Mouse (Mus musculus) hindbrain, embryonic 16.5 days (tissue): Measurements from ENCODE around the gene Akap3. TPM values are rescaled to one million over a fixed set of nuclear protein-coding genes. Genes with fewer than 3 reads are reported as not detected.

ENCODE experiments used
- polyA plus RNA-seq: library from polyadenylated mRNA; unstranded; fragments of >200 nt; fragmentation: Nextera tagmentation; extraction: Ambion mirVana; gene quantifications from 2 replicates; pipeline ENCODE4 v1.2.1, GENCODE M21; 2015

Akap3 gene
- polyA plus RNA-seq, 1 experiment from 2014 or later = 0.11 TPM

Other genes starting within 250 kb of the Akap3 start
- gene Kcna1, start 206.7 kb upstream of the Akap3 start, polyA plus RNA-seq = 4.1 and 5.5 TPM in 2 replicates
- gene Kcna6, start 112.4 kb upstream of the Akap3 start, polyA plus RNA-seq = 25.5 and 29.9 TPM in 2 replicates
- gene Ndufa9, start 4.0 kb upstream of the Akap3 start, polyA plus RNA-seq = 210 and 225 TPM in 2 replicates
- gene Dyrk4, start 68.7 kb downstream of the Akap3 start, polyA plus RNA-seq = 0.14 TPM in 1 of 2 replicates, not detected in the other
- 15.2 and 17.1 TPM in 2 replicates for gene Rad51ap1, start 86.5 kb downstream of the Akap3 start, polyA plus RNA-seq
- 30.2 and 32.2 TPM in 2 replicates for gene D6Wsu163e, start 86.9 kb downstream of the Akap3 start, polyA plus RNA-seq
- 0.07 TPM in 1 of 2 replicates, not detected in the other for gene Fgf6, start 162.5 kb downstream of the Akap3 start, polyA plus RNA-seq
- 0.30 and 0.33 TPM in 2 replicates for gene Fgf23, start 219.8 kb downstream of the Akap3 start, polyA plus RNA-seq